Mouse (Mus musculus) kidney, adult 2 months (tissue): ENCODE measurements around the gene Cd79b.

Experiments
- CTCF ChIP-seq: fragments of 200-500 bp; conservative IDR thresholded peaks from 2 replicates; pipeline ENCODE4 v1.5.1; 2011; ENCODE audit warnings: low read depth, mild to moderate bottlenecking, control low read depth, low read length, moderate library complexity, mixed read lengths; ENCODE audit not compliant: insufficient read depth, insufficient read length
- POLR2A ChIP-seq: fragments of 200-500 bp; IDR thresholded peaks from one replicate; pipeline ENCODE4 v1.6.1; 2011; ENCODE audit warnings: low read depth, low read length, control low read depth

GRCm38 (mm10) chr11:106273311-106273684 is 41.3 kb downstream of the Cd79b start:
- TF ChIP-seq CTCF (no peak), POLR2A (no peak)
